Mouse (Mus musculus) embryonic facial prominence, embryonic 11.5 days (tissue): Measurements from ENCODE around the gene Krt19. TPM values are rescaled to one million over a fixed set of nuclear protein-coding genes. Genes with fewer than 3 reads are reported as not detected.

Source experiments
- ATAC-seq: fragments of 200-750 bp; cut with Nextera tagmentation; replicated peaks from 2 replicates; pipeline ENCODE4 v1.8.0; 2017; ENCODE audit warnings: low read depth; ENCODE audit not compliant: insufficient number of reproducible peaks, low FRiP score, low TSS enrichment
- DNase-seq: peaks from one replicate; pipeline ENCODE4 v3.0.0-alpha.2; 2015; ENCODE audit warnings: low spot score
- H3K27ac ChIP-seq: fragments of 300-500 bp; sonication (generic); replicated peaks from 2 replicates; pipeline ENCODE4 v1.5.1; 2014; ENCODE audit warnings: mild to moderate bottlenecking, low read depth, low read length, control low read depth
- H3K27me3 ChIP-seq: fragments of 300-500 bp; sonication (generic); 2 replicates; pipeline ENCODE4 v1.6.1; 2014; ENCODE audit warnings: mild to moderate bottlenecking, low read length, moderate library complexity, mixed read lengths; ENCODE audit not compliant: control insufficient read depth, insufficient read depth
- H3K36me3 ChIP-seq: fragments of 300-500 bp; sonication (generic); replicated peaks from 2 replicates; pipeline ENCODE4 v1.6.1; 2014; ENCODE audit warnings: low read depth, mild to moderate bottlenecking, low read length, moderate library complexity, mixed read lengths; ENCODE audit not compliant: control insufficient read depth, insufficient read depth
- H3K4me1 ChIP-seq: fragments of 300-500 bp; sonication (generic); 2 replicates; pipeline ENCODE4 v1.6.1; 2014; ENCODE audit warnings: low read length, mixed read lengths; ENCODE audit not compliant: control insufficient read depth, insufficient read depth
- H3K4me2 ChIP-seq: fragments of 300-500 bp; sonication (generic); 2 replicates; pipeline ENCODE4 v1.6.1; 2014; ENCODE audit warnings: low read depth, mild to moderate bottlenecking, control low read depth, low read length, moderate library complexity
- H3K4me3 ChIP-seq: fragments of 300-500 bp; sonication (generic); 2 replicates; pipeline ENCODE4 v1.5.1; 2014; ENCODE audit warnings: low read depth, low read length, control low read depth
- H3K9ac ChIP-seq: fragments of 300-500 bp; sonication (generic); replicated peaks from 2 replicates; pipeline ENCODE4 v1.6.1; 2014; ENCODE audit warnings: mild to moderate bottlenecking, control low read depth, low read length
- H3K9me3 ChIP-seq: fragments of 300-500 bp; sonication (generic); replicated peaks from 2 replicates; pipeline ENCODE4 v1.6.1; 2016; ENCODE audit warnings: mild to moderate bottlenecking, low read length, inconsistent platforms, mixed read lengths; ENCODE audit not compliant: control insufficient read depth
- WGBS: fragments of 180-500 bp; shearing (Covaris S2); extraction: QIAGEN DNeasy Blood & Tissue Kit; methylation state at CpG from one replicate; pipeline ENCODE4 v1.1.7; 2014; 5-methylcytosine and 5-hydroxymethylcytosine counted together
- polyA plus RNA-seq: library from polyadenylated mRNA; unstranded; fragments of >200 nt; fragmentation: Nextera tagmentation; extraction: Ambion mirVana; gene quantifications from 2 replicates; pipeline ENCODE4 v1.2.1, GENCODE M21; 2014

The Krt19 gene
- polyA plus RNA-seq, 1 experiment from 2014 or later = 8.0 TPM

DNA sequence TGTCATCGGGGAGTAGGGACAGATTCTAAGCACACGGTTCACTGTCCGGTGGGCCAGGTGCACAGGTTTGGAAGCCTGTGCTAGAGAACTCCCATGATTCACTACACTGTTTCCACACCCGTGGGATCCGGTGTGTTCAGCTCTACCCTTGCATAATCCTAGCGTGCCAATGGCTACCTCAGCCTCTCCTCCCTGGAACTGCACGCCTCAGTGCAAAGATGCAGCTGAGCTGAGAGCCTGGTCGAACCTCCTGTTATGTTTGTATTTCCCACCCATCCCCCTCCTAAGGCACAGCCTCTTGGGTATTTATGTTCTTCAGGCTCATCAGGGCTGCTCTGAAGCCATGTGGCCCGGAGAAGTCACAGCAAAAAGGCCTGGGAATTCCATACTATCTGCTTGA, 50.6 kb downstream of the Krt19 start:
- Histone ChIP-seq H3K4me3 (no peak overlapping the region), H3K4me2 (no peak overlapping the region), H3K9me3 (no peaks in the 10 kb centered on the region), H3K27me3 (no peaks in the 10 kb centered on the region), H3K9ac (no peak overlapping the region), H3K36me3 (no peaks in the 10 kb centered on the region), H3K27ac (no peak overlapping the region), H3K4me1 (no peaks in the 10 kb centered on the region)
- DNase-seq = no peak
- ATAC-seq = no peak
- WGBS = 62% methylated on average over 9 of the region's 9 CpGs

DNA sequence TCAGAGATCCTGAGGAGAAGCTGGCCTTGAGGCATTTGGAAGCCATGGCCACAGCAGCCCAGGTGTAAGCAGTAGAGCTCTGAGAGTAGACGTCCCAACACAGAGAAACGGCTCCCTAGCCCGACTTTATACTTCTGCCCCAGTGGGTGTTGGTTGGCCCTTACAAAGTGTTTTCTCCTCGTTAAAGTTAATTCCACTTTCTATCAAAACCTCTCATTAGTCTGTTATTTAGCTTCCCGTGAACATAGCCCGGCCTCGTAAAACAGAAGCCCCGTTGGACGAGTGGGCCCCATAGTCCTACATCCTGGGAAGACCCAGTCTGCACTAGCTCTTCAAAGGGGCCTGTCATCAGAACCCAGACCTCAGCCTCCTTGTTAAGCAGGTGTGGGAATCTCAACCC, 52.3 kb downstream of the Krt19 start, which contains the start of gene Krt35:
Gene Krt35, minus strand, starts transcription at position 101 of the 400 bp plus-strand sequence.
- H3K27ac ChIP-seq = no peak within 1 kb of the TSS
- WGBS = 82% methylated on average over 9 of the region's 9 CpGs
- no peaks in the 10 kb centered on the region for H3K36me3 ChIP-seq
- H3K4me1 ChIP-seq = no peaks in the 10 kb centered on the region
- H3K4me2 ChIP-seq = no peak within 1 kb of the TSS
- no peaks in the 10 kb centered on the region for H3K27me3 ChIP-seq
- no peak within 1 kb of the TSS for H3K9ac ChIP-seq
- DNase-seq (no peak), ATAC-seq (no peak)
- H3K4me3 ChIP-seq = no peak within 1 kb of the TSS
- H3K9me3 ChIP-seq = no peaks in the 10 kb centered on the region

Other genes with a start within 250 kb of the Krt19 start
- gene Krtap31-1, start 240.7 kb downstream of the Krt19 start, polyA plus RNA-seq = not detected in 2 replicates
- gene Gm11565, start 233.9 kb downstream of the Krt19 start, polyA plus RNA-seq = not detected in 2 replicates
- not detected in 2 replicates for gene Krtap31-2, start 212.4 kb downstream of the Krt19 start, polyA plus RNA-seq
- gene Krtap9-5, start 200.2 kb downstream of the Krt19 start, polyA plus RNA-seq = not detected in 2 replicates
- gene Krtap29-1, start 169.6 kb downstream of the Krt19 start, polyA plus RNA-seq = not detected in 2 replicates
- not detected in 2 replicates for gene Krtap16-1, start 162.1 kb downstream of the Krt19 start, polyA plus RNA-seq
- gene Krtap17-1, start 154.7 kb downstream of the Krt19 start, polyA plus RNA-seq = not detected in 2 replicates
- gene Krt33a, start 132.5 kb downstream of the Krt19 start, polyA plus RNA-seq = not detected in 2 replicates
- not detected in 2 replicates for gene Krt33b, start 118.8 kb downstream of the Krt19 start, polyA plus RNA-seq
- not detected in 2 replicates for gene Krt34, start 107.1 kb downstream of the Krt19 start, polyA plus RNA-seq
- not detected in 2 replicates for gene Krt31, start 98.1 kb downstream of the Krt19 start, polyA plus RNA-seq
- not detected in 2 replicates for gene Krt32, start 60.4 kb downstream of the Krt19 start, polyA plus RNA-seq
- gene Krt35, start 52.4 kb downstream of the Krt19 start, polyA plus RNA-seq = not detected in 2 replicates
- gene Krt36, start 43.0 kb downstream of the Krt19 start, polyA plus RNA-seq = 0.13 TPM in 1 of 2 replicates, not detected in the other
- gene Krt13, start 27.1 kb downstream of the Krt19 start, polyA plus RNA-seq = not detected in 2 replicates
- 8.2 and 8.6 TPM in 2 replicates for gene Krt15, start 12.7 kb downstream of the Krt19 start, polyA plus RNA-seq
- gene Krt9, start 44.6 kb upstream of the Krt19 start, polyA plus RNA-seq = not detected in 2 replicates
- gene Krt14, start 58.9 kb upstream of the Krt19 start, polyA plus RNA-seq = 30.7 and 31.2 TPM in 2 replicates
- gene Krt16, start 100.2 kb upstream of the Krt19 start, polyA plus RNA-seq = not detected in 2 replicates
- gene Krt17, start 112.4 kb upstream of the Krt19 start, polyA plus RNA-seq = 1.3 and 1.8 TPM in 2 replicates
- not detected in 2 replicates for gene Krt42, start 121.2 kb upstream of the Krt19 start, polyA plus RNA-seq
- gene Eif1, start 171.2 kb upstream of the Krt19 start, polyA plus RNA-seq = 1,683 and 1,757 TPM in 2 replicates
- gene Gast, start 185.7 kb upstream of the Krt19 start, polyA plus RNA-seq = not detected in 2 replicates
- 5.5 and 6.2 TPM in 2 replicates for gene Hap1, start 207.5 kb upstream of the Krt19 start, polyA plus RNA-seq
- gene Jup, start 249.1 kb upstream of the Krt19 start, polyA plus RNA-seq = 31.8 and 37.4 TPM in 2 replicates